Mouse (Mus musculus) forebrain, postnatal 0 days (tissue): Measurements from ENCODE around the gene Hsdl1. TPM values are rescaled to one million over a fixed set of nuclear protein-coding genes. Genes with fewer than 3 reads are reported as not detected.

Source experiments
- ATAC-seq: fragments of 200-750 bp; cut with Nextera tagmentation; 2 replicates; pipeline ENCODE4 v1.8.0; 2017; ENCODE audit warnings: mild to moderate bottlenecking, moderate library complexity
- DNase-seq: peaks from one replicate; pipeline ENCODE4 v3.0.0-alpha.2; 2015
- H3K27ac ChIP-seq: fragments of 300-500 bp; sonication (generic); 2 replicates; pipeline ENCODE4 v1.5.1; 2014; ENCODE audit warnings: low read depth, mild to moderate bottlenecking, antibody characterized with exemption, low read length, moderate library complexity, mixed read lengths
- H3K27me3 ChIP-seq: fragments of 300-500 bp; sonication (generic); 2 replicates; pipeline ENCODE4 v1.6.1; 2014; ENCODE audit warnings: mild to moderate bottlenecking, low read length, mixed read lengths; ENCODE audit not compliant: insufficient read depth
- H3K36me3 ChIP-seq: fragments of 300-500 bp; sonication (generic); 2 replicates; pipeline ENCODE4 v1.6.1; 2014; ENCODE audit warnings: mild to moderate bottlenecking, moderate library complexity; ENCODE audit not compliant: insufficient read depth
- H3K4me1 ChIP-seq: fragments of 300-500 bp; sonication (generic); 2 replicates; pipeline ENCODE4 v1.6.1; 2014; ENCODE audit warnings: antibody characterized with exemption; ENCODE audit not compliant: insufficient read depth
- H3K4me2 ChIP-seq: fragments of 300-500 bp; sonication (generic); 2 replicates; pipeline ENCODE4 v1.6.1; 2014; ENCODE audit warnings: low read depth, mild to moderate bottlenecking, moderate library complexity
- H3K4me3 ChIP-seq: fragments of 300-500 bp; sonication (generic); 2 replicates; pipeline ENCODE4 v1.5.1; 2014; ENCODE audit warnings: low read depth, low read length, mixed read lengths
- H3K9ac ChIP-seq: fragments of 300-500 bp; sonication (generic); 2 replicates; pipeline ENCODE4 v1.6.1; 2014; ENCODE audit warnings: mild to moderate bottlenecking
- H3K9me3 ChIP-seq: fragments of 300-500 bp; sonication (generic); 2 replicates; pipeline ENCODE4 v1.6.1; 2016; ENCODE audit warnings: low read length
- CTCF ChIP-seq: sonication (generic); IDR thresholded peaks from 2 replicates; pipeline ENCODE4 v1.5.1; 2016; ENCODE audit warnings: antibody characterized with exemption, control low read depth, low read depth
- WGBS: fragments of 180-500 bp; shearing (Covaris S2); extraction: QIAGEN DNeasy Blood & Tissue Kit; methylation state at CpG from one replicate; pipeline ENCODE4 v1.1.7; 2014; 5-methylcytosine and 5-hydroxymethylcytosine counted together
- polyA plus RNA-seq: library from polyadenylated mRNA; unstranded; fragments of >200 nt; fragmentation: Nextera tagmentation; extraction: Ambion mirVana; gene quantifications from 2 replicates; pipeline ENCODE4 v1.2.1, GENCODE M21; 2015
- total RNA-seq: library from RNA; depleted of rRNA; stranded (reverse); fragments of >200 nt; gene quantifications from 2 replicates; pipeline ENCODE4 v1.2.3, GENCODE M21; 2014; rRNA removed

Gene Hsdl1
- total and polyA plus RNA-seq, 2 experiments from 2014 or later: 158 to 164 TPM

DNA sequence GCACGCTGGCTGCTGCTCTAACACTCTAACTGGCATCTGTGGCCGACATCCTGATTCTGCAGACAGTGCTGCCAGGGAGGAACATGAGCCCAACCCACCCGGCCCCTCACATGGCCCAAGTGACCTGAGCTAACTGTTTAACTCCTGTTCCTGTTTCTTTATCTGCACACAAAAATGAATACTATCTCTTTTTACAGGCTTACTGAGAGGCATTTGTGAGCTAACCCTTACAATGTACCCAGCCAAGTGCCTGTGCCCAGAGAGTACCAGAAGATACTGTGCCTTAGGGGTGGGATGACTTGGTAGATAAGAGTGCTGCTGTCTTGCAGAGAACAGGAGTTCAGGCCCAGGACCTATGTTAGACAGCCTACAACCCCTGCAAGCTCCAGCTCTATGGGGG lies 60.0 kb downstream of the Hsdl1 start:
- Histone ChIP-seq H3K27ac (no peak overlapping the region), H3K9ac (no peak overlapping the region), H3K4me2 (no peak overlapping the region), H3K36me3 (peaks cover 91% of the 10 kb centered on the region), H3K27me3 (no peaks in the 10 kb centered on the region), H3K4me3 (no peak overlapping the region), H3K9me3 (no peaks in the 10 kb centered on the region), H3K4me1 (no peaks in the 10 kb centered on the region)
- 83% methylated on average over 3 of the region's 3 CpGs for WGBS
- DNase-seq: no peak
- no peak for TF ChIP-seq CTCF
- ATAC-seq: no peak

DNA sequence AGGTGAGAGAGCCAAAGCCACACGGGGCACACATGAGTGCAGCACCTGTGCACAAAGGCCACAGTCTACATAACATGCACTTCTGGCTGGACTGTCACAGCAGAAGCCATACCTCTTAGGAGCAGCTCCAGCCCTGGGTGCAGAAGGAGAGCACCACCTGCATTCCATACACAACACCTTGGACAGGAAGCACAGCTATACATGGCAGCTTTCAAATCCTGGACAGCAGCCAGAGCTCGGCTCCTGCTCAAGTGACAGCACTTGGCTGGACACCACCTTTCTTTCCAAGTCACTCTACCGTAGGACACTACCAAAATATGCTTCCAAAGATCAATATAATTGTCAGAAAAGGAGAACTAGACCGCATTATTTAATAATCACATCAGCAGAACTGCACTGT lies 61.6 kb downstream of the Hsdl1 start:
- H3K27me3 ChIP-seq: no peaks in the 10 kb centered on the region
- 81% methylated on average over 4 of the region's 4 CpGs for WGBS
- no peak overlapping the region for H3K27ac ChIP-seq
- H3K4me1 ChIP-seq: no peaks in the 10 kb centered on the region
- TF ChIP-seq CTCF: no peak
- ATAC-seq (no peak), DNase-seq (no peak)
- no peak overlapping the region for H3K4me2 ChIP-seq
- no peaks in the 10 kb centered on the region for H3K9me3 ChIP-seq
- no peak overlapping the region for H3K4me3 ChIP-seq
- no peak overlapping the region for H3K9ac ChIP-seq
- H3K36me3 ChIP-seq: peaks cover 94% of the 10 kb centered on the region

Other genes starting within 250 kb of the Hsdl1 start
- gene Hsbp1, start 230.7 kb downstream of the Hsdl1 start, total RNA-seq: 390 and 481 TPM in 2 replicates
- gene Hsbp1, start 230.7 kb downstream of the Hsdl1 start, polyA plus RNA-seq: 972 and 1,071 TPM in 2 replicates
- 27.6 and 27.9 TPM in 2 replicates for gene Mlycd, start 180.3 kb downstream of the Hsdl1 start, total RNA-seq
- 20.3 and 21.3 TPM in 2 replicates for gene Mlycd, start 180.3 kb downstream of the Hsdl1 start, polyA plus RNA-seq
- not detected in 2 replicates for gene Osgin1, start 141.1 kb downstream of the Hsdl1 start, total RNA-seq
- gene Osgin1, start 141.1 kb downstream of the Hsdl1 start, polyA plus RNA-seq: 0.12 and 0.19 TPM in 2 replicates
- 41.1 and 58.5 TPM in 2 replicates for gene Necab2, start 128.5 kb downstream of the Hsdl1 start, total RNA-seq
- 35.0 and 56.1 TPM in 2 replicates for gene Necab2, start 128.5 kb downstream of the Hsdl1 start, polyA plus RNA-seq
- not detected in 2 replicates for gene Slc38a8, start 73.5 kb downstream of the Hsdl1 start, total RNA-seq
- 0.12 TPM in 1 of 2 replicates, not detected in the other for gene Slc38a8, start 73.5 kb downstream of the Hsdl1 start, polyA plus RNA-seq
- gene Mbtps1, start 16.4 kb downstream of the Hsdl1 start, total RNA-seq: 72.4 and 75.5 TPM in 2 replicates
- gene Mbtps1, start 16.4 kb downstream of the Hsdl1 start, polyA plus RNA-seq: 37.7 and 48.0 TPM in 2 replicates
- gene Dnaaf1, start 52 bp upstream of the Hsdl1 start, total RNA-seq: 0.08 TPM in 1 of 2 replicates, not detected in the other
- gene Dnaaf1, start 52 bp upstream of the Hsdl1 start, polyA plus RNA-seq: 0.38 and 0.98 TPM in 2 replicates
- gene Taf1c, start 30.0 kb upstream of the Hsdl1 start, total RNA-seq: 17.6 and 21.1 TPM in 2 replicates
- 10.1 and 10.9 TPM in 2 replicates for gene Taf1c, start 30.0 kb upstream of the Hsdl1 start, polyA plus RNA-seq
- gene Adad2, start 37.6 kb upstream of the Hsdl1 start, total RNA-seq: not detected in 2 replicates
- gene Adad2, start 37.6 kb upstream of the Hsdl1 start, polyA plus RNA-seq: 0.09 and 0.16 TPM in 2 replicates
- 0.38 and 1.5 TPM in 2 replicates for gene Kcng4, start 60.5 kb upstream of the Hsdl1 start, total RNA-seq
- 0.34 and 0.90 TPM in 2 replicates for gene Kcng4, start 60.5 kb upstream of the Hsdl1 start, polyA plus RNA-seq
- gene Wfdc1, start 91.2 kb upstream of the Hsdl1 start, total RNA-seq: 8.6 and 8.9 TPM in 2 replicates
- gene Wfdc1, start 91.2 kb upstream of the Hsdl1 start, polyA plus RNA-seq: 8.3 and 9.0 TPM in 2 replicates
- not detected in 2 replicates for gene Atp2c2, start 124.8 kb upstream of the Hsdl1 start, total RNA-seq
- 0.15 and 0.22 TPM in 2 replicates for gene Atp2c2, start 124.8 kb upstream of the Hsdl1 start, polyA plus RNA-seq
- 21.0 and 21.1 TPM in 2 replicates for gene Tldc1, start 203.2 kb upstream of the Hsdl1 start, total RNA-seq
- gene Tldc1, start 203.2 kb upstream of the Hsdl1 start, polyA plus RNA-seq: 6.8 and 9.4 TPM in 2 replicates